In genomic region chrX:8009356-8009755, GRCm38 (mm10) we compare ENCODE assay signal across 23 mouse cellular contexts. TPM values are rescaled to one million over a fixed set of nuclear protein-coding genes. Genes with fewer than 3 reads are reported as not detected.
A peak's percentile ranks its signal among the peaks of the same experiment; 100 is the strongest.
DNase-seq lines count a peak whose midpoint lies in the region; ATAC-seq and TF ChIP-seq lines count a peak whose summit lies in the region.
"Not testable (repeated sequence)": the region's sequence is repeated elsewhere in the genome, so short reads cannot be mapped to it uniquely, and the experiment has no call there.
"Had no signal": no experiment of that assay in that cellular context is flagged by ENCODE, and none has a peak within 500 bp of the region (broad histone marks: within the 10 kb centered on the region; RNA-seq: fewer than 3 reads in every experiment).

No protein-coding gene starts in this region.

- H3K36me3 ChIP-seq in CH12.LX (replicated peaks in 1 of 2; ENCODE audit: control insufficient read depth in 1 of 2, insufficient read depth in 1 of 2, low read length in 1 of 2); ES-Bruce4 (ENCODE audit: control insufficient read depth, insufficient read depth, low read length, poor library complexity, severe bottlenecking); MEL (ENCODE audit: control insufficient read depth in 1 of 2, insufficient read depth in 2 of 2, low read length in 2 of 2); intestine, postnatal 0 days (ENCODE audit: control insufficient read depth, insufficient read depth); liver, embryonic 14.5 days (replicated peaks; ENCODE audit: control insufficient read depth, insufficient read depth, low read depth): not testable (repeated sequence)

- TF ChIP-seq RAD21 in CH12.LX (IDR thresholded peaks at IDR 0.05; ENCODE audit: low read depth, low read length); MEL (IDR thresholded peaks at IDR 0.05; ENCODE audit: low read depth, low read length): not testable (repeated sequence)

- H3K79me2 ChIP-seq in CH12.LX (replicated peaks; ENCODE audit: control insufficient read depth, extremely low read depth, insufficient read depth, poor library complexity, severe bottlenecking); MEL (ENCODE audit: control insufficient read depth, insufficient read depth, low read length, poor library complexity): not testable (repeated sequence)

- DNase-seq in CH12.LX (ENCODE audit: extremely low read depth); liver, embryonic 14.5 days (ENCODE audit: low read depth in 3 of 3, low spot score in 3 of 3): not testable (repeated sequence)
- DNase-seq in MEL (ENCODE audit: low read depth, low spot score): peak; percentile 52
- DNase-seq in R1 (ENCODE audit: low read depth, low spot score): peak; percentile 34
- DNase-seq in thymus, postnatal 4 days: peak; percentile 9

- 82% methylated on average over 4 of the region's 4 CpGs for WGBS in intestine, postnatal 0 days
- WGBS in liver, embryonic 14.5 days (ENCODE audit: insufficient replicate concordance): 60% methylated on average over 4 of the region's 4 CpGs

- H3K4me3 ChIP-seq in CH12.LX (replicated peaks in 1 of 3; ENCODE audit: low read depth in 2 of 3, low read length in 2 of 3, poor library complexity in 1 of 3); ES-Bruce4 (ENCODE audit: low read depth, low read length); MEL (ENCODE audit: control insufficient read depth in 1 of 2, insufficient read depth in 1 of 2, low read depth in 2 of 2, low read length in 2 of 2); intestine, postnatal 0 days (ENCODE audit: low read depth, low read length); liver, embryonic 14.5 days (ENCODE audit: insufficient read depth in 1 of 2, low read depth in 2 of 2, low read length in 2 of 2): not testable (repeated sequence)

- not testable (repeated sequence) for H3K9ac ChIP-seq in CH12.LX (ENCODE audit: insufficient read depth, low read depth); MEL (ENCODE audit: control insufficient read depth, low read depth, low read length, poor library complexity, severe bottlenecking); intestine, postnatal 0 days (ENCODE audit: low read depth, low read length); liver, embryonic 14.5 days (replicated peaks)
- H3K9ac ChIP-seq in ES-Bruce4 (ENCODE audit: low read depth, poor library complexity, severe bottlenecking): peak overlapping the region; percentile 52

- not testable (repeated sequence) for TF ChIP-seq POLR2A in CH12.LX (IDR thresholded peaks at IDR 0.05; ENCODE audit: low read depth, low read length); ES-Bruce4 (IDR thresholded peaks at IDR 0.05; ENCODE audit: insufficient read depth, low read length); MEL (IDR thresholded peaks at IDR 0.05; ENCODE audit: control insufficient read depth in 1 of 2, insufficient read depth in 1 of 2, low read depth in 1 of 2, low read length in 2 of 2, poor library complexity in 1 of 2)

- H3K27me3 ChIP-seq in CH12.LX (replicated peaks); ES-Bruce4 (ENCODE audit: control insufficient read depth, insufficient read depth, low read length, poor library complexity, severe bottlenecking); MEL (ENCODE audit: control insufficient read depth in 1 of 2, insufficient read depth in 2 of 2, low read length in 2 of 2); intestine, postnatal 0 days (replicated peaks; ENCODE audit: control insufficient read depth, insufficient read depth, low read length); liver, embryonic 14.5 days (ENCODE audit: control insufficient read depth, insufficient read depth, low read length): not testable (repeated sequence)

- not testable (repeated sequence) for H3K9me3 ChIP-seq in CH12.LX (replicated peaks; ENCODE audit: low read length); ES-Bruce4 (replicated peaks; ENCODE audit: control insufficient read depth, insufficient read depth, low read length, poor library complexity, severe bottlenecking); MEL (replicated peaks; ENCODE audit: insufficient read depth, low read length); intestine, postnatal 0 days (ENCODE audit: control insufficient read depth); liver, embryonic 14.5 days (ENCODE audit: control insufficient read depth, low read length)

- H3K27ac ChIP-seq in CH12.LX (ENCODE audit: insufficient read depth, low read depth); MEL (ENCODE audit: control insufficient read depth, low read depth, low read length); intestine, postnatal 0 days (ENCODE audit: low read depth, low read length); liver, embryonic 14.5 days: not testable (repeated sequence)
- H3K27ac ChIP-seq in ES-Bruce4 (ENCODE audit: insufficient read depth, low read length): peak overlapping the region; percentile 99

- dilution Hi-C loops in CH12.LX (cut with MboI; ENCODE audit: extremely low pct_ligation_motif_present, extremely low pct_unique_long_range_greater_than_20kb, low sequenced_read_pairs): not testable (repeated sequence)

- not testable (repeated sequence) for H3K4me2 ChIP-seq in CH12.LX (ENCODE audit: insufficient read depth, low read depth, poor library complexity, severe bottlenecking); intestine, postnatal 0 days (replicated peaks; ENCODE audit: low read depth); liver, embryonic 14.5 days (ENCODE audit: low read depth)

- in situ Hi-C loops in CH12.LX (cut with MboI; ENCODE audit: low pct_ligation_motif_present, low pct_unique_long_range_greater_than_20kb, low sequenced_read_pairs): not testable (repeated sequence)

- TF ChIP-seq CTCF in CH12.LX (conservative IDR thresholded peaks at IDR 0.05 in 1 of 2, IDR thresholded peaks at IDR 0.05 in 1 of 2; ENCODE audit: low read depth in 2 of 2, low read length in 2 of 2) (peak in 1 of 2 experiments; percentile 24; a peak in 1 of 4 replicates), MEL (IDR thresholded peaks at IDR 0.05 in 2 of 3, conservative IDR thresholded peaks at IDR 0.05 in 1 of 3; ENCODE audit: control insufficient read depth in 1 of 3, insufficient read depth in 1 of 3, low read depth in 2 of 3, low read length in 3 of 3, poor library complexity in 1 of 3, severe bottlenecking in 1 of 3) (peak; percentile 38 to 50 (median 41))
- TF ChIP-seq CTCF in ES-Bruce4 (IDR thresholded peaks at IDR 0.05; ENCODE audit: low read depth, low read length): not testable (repeated sequence)
- 0 out of 2 replicates have a peak, but pooled peaks have one; percentile 5 for TF ChIP-seq CTCF in intestine, postnatal 0 days (IDR thresholded peaks at IDR 0.05; ENCODE audit: low read depth)
- TF ChIP-seq CTCF in liver, embryonic 14.5 days (IDR thresholded peaks at IDR 0.05; ENCODE audit: low read depth): peak; percentile 40

- not testable (repeated sequence) for TF ChIP-seq EP300 in CH12.LX (IDR thresholded peaks at IDR 0.05; ENCODE audit: low read length); ES-Bruce4 (IDR thresholded peaks at IDR 0.05; ENCODE audit: insufficient read depth, low read depth, low read length); MEL (IDR thresholded peaks at IDR 0.05; ENCODE audit: low read depth in 1 of 2, low read length in 2 of 2); liver, embryonic 14.5 days (IDR thresholded peaks at IDR 0.05; ENCODE audit: low read depth)

- H3K4me1 ChIP-seq in CH12.LX (ENCODE audit: control insufficient read depth in 1 of 2, insufficient read depth in 2 of 2); ES-Bruce4 (ENCODE audit: control insufficient read depth, insufficient read depth, low read length); intestine, postnatal 0 days (replicated peaks; ENCODE audit: control insufficient read depth, insufficient read depth, low read length); liver, embryonic 14.5 days (replicated peaks; ENCODE audit: control insufficient read depth in 2 of 2, insufficient read depth in 2 of 2, low read length in 1 of 2): not testable (repeated sequence)
- H3K4me1 ChIP-seq in MEL (ENCODE audit: control insufficient read depth in 1 of 2, insufficient read depth in 2 of 2, low read length in 2 of 2): peaks cover 0 to 13% of the 10 kb centered on the region in 2 experiments; a peak in 2 of 4 replicates

- not testable (repeated sequence) for ATAC-seq in intestine, postnatal 0 days; liver, embryonic 14.5 days (ENCODE audit: insufficient read depth)

RNA-seq across cellular contexts. Expression of gene Glod5, which starts 8.9 kb away (rescaled TPM):
- not detected in 2 replicates for total RNA-seq in CH12.LX (2012; rRNA removed)
- not detected in 2 replicates for total RNA-seq in CH12.LX (2014; rRNA removed)
- not detected in 2 replicates for polyA plus RNA-seq in CH12.LX (2012; ENCODE audit: insufficient read length, low read depth)
- polyA plus RNA-seq in ES-Bruce4 (2011; ENCODE audit: insufficient read depth, insufficient read length, low read depth, missing spikeins): 15.9 and 16.6 TPM in 2 replicates
- total RNA-seq in MEL (2012; rRNA removed): not detected in 2 replicates
- polyA plus RNA-seq in MEL (2012; ENCODE audit: insufficient read depth in 1 of 2, insufficient read length in 2 of 2, low read depth in 1 of 2, low replicate concordance in 2 of 2, missing spikeins in 1 of 2): under 1 TPM in 1 of 2 experiments, not detected in 1; 0.11 TPM
- 39.5 and 41.4 TPM in 2 replicates for polyA plus RNA-seq in intestine, postnatal 0 days (2015; fragmentation: Nextera tagmentation; extraction: Ambion mirVana)
- polyA plus RNA-seq in liver, embryonic 14.5 days (2012; rRNA removed): not detected in 2 replicates
- not detected in 2 replicates for polyA plus RNA-seq in liver, embryonic 14.5 days (2014; fragmentation: Nextera tagmentation; extraction: Ambion mirVana)
- total RNA-seq: adrenal gland, adult 18-20 months; adrenal gland, adult 8-10 months; adrenal gland, postnatal 14 days; adrenal gland, postnatal 36 days; G1E had no signal
- polyA plus RNA-seq: activated CD4-positive, CD25-positive, alpha-beta regulatory T cell, adult 4 months; C2C12; CD4-positive, CD25-positive, alpha-beta regulatory T cell, adult 4 months; embryonic facial prominence, embryonic 10.5 days; embryonic facial prominence, embryonic 12.5 days; embryonic facial prominence, embryonic 14.5 days; forebrain, embryonic 11.5 days; forebrain, embryonic 13.5 days; G1E had no signal

RNA-seq across cellular contexts. Expression of gene Gata1, which starts 31.5 kb away (rescaled TPM):
- total RNA-seq in CH12.LX (2012; rRNA removed) (0.13 and 0.21 TPM in 2 replicates), CH12.LX (2014; rRNA removed) (0.23 TPM in 1 of 2 replicates, not detected in the other), MEL (2012; rRNA removed) (321 and 385 TPM in 2 replicates)
- polyA plus RNA-seq in CH12.LX (2012; ENCODE audit: insufficient read length, low read depth) (0.25 and 0.43 TPM in 2 replicates), ES-Bruce4 (2011; ENCODE audit: insufficient read depth, insufficient read length, low read depth, missing spikeins) (1.3 and 1.9 TPM in 2 replicates), MEL (2012; ENCODE audit: insufficient read depth in 1 of 2, insufficient read length in 2 of 2, low read depth in 1 of 2, low replicate concordance in 2 of 2, missing spikeins in 1 of 2) (100 to 1,000 TPM; 128 to 496 TPM)
- 0.08 TPM in 1 of 2 replicates, not detected in the other for polyA plus RNA-seq in intestine, postnatal 0 days (2015; fragmentation: Nextera tagmentation; extraction: Ambion mirVana)
- 112 and 113 TPM in 2 replicates for polyA plus RNA-seq in liver, embryonic 14.5 days (2012; rRNA removed)
- 105 and 126 TPM in 2 replicates for polyA plus RNA-seq in liver, embryonic 14.5 days (2014; fragmentation: Nextera tagmentation; extraction: Ambion mirVana)
- total RNA-seq: adrenal gland, adult 18-20 months; forebrain, postnatal 0 days had no signal
- polyA plus RNA-seq: cerebellum, adult 2 months; cortical plate, adult 2 months; forebrain, postnatal 0 days had no signal

Comparison
In these comparisons a context has a peak if more than half of its experiments do, and no peak if none do; other contexts are left out.
1. RNA of gene Glod5, which starts 8.9 kb away (polyA plus RNA-seq): 39.5 to 41.4 TPM in intestine, postnatal 0 days and 15.9 to 16.6 TPM in ES-Bruce4; not detected in CH12.LX, 0.11 TPM in MEL and not detected in liver, embryonic 14.5 days; every median in the first group is over 10 times any median in the second.
2. RNA of gene Gata1, which starts 31.5 kb away (polyA plus RNA-seq): 128 to 496 TPM in MEL and 105 to 126 TPM in liver, embryonic 14.5 days; 1.3 to 1.9 TPM in ES-Bruce4, 0.25 to 0.43 TPM in CH12.LX and 0.08 TPM in intestine, postnatal 0 days; every median in the first group is over 10 times any median in the second.